Mouse (Mus musculus) cerebellum, postnatal 36 days (tissue): ENCODE results near the gene Cd63.

Experiments used
- DNase-seq, 2 experiments: peaks; one replicate each; pipeline ENCODE4 v3.0.0; 2021 to 2022; ENCODE audit warnings: mixed read lengths in 2 of 2

The Cd63 gene

DNA sequence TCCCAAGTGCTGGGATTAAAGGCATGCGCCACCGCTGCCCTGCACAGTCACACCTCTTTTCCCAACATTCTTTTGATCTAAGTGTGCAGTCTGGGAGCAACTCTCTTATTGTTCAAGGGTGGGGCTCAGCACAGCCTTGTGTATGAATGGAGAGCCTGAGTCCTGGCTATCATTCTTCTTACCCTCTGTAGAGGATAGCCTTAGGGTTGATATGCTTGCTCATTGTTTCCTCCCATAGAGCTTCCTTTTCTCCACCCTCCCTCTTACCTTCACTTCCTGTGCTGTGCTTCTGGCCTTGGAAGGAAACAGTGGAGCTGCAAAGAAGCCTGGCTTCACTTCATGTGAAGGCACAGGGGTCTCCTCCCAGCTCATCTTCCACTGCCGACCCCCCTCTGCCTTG is at the start of gene Cd63:
Cd63 (plus strand) TSS at position 292 of the 400 bp plus-strand sequence.
- no peak for DNase-seq

GRCm38 (mm10) chr10:128861176-128861575 is 39.6 kb upstream of the Cd63 start:
- DNase-seq, result no peak

DNA sequence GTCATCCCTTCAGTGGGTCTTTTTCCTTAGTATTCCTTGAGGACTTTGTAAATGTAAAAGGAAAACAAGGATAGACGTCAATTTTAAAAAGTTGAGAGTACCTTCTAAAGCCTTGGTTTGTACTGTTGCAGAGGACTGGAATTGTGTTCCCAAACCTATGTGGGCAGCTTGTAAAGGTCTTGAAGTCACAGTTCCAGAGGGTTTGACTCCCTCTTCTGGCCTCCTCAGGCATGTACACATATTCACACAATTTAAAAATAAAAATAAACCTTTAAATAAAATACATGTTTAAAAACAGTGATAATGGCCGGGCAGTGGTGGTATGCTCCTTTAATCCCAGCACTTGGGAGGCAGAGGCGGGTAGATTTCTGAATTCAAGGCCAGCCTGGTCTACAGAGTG is 34.7 kb upstream of the Cd63 start:
- DNase-seq, result no peak

GRCm38 (mm10) chr10:128866518-128866917 is 34.3 kb upstream of the Cd63 start:
- DNase-seq, result no peak

DNA sequence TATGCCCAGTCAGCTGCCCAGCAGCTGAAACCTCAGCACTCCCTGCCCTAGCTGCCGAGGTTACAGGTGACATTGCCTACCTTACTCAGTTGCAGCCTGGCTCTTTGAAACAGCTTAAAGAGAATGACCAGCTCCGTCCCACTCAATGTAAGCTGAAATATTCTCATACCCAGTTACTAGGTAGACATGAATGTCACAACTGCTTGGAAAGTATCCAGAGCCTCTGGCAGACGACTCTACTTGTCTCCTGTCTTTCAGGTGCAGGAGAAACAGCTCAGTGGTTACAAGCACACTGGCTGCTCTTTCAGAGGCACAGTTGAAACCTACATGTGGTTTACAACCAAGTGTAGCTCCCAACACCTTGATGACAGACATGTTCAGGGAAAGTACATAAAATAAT is 30.4 kb upstream of the Cd63 start:
- DNase-seq, result no peak

- no peak for DNase-seq
These were observed 22.5 kb upstream of the Cd63 start for GRCm38 (mm10) chr10:128878291-128878690.

- no peak for DNase-seq
These were observed 22.0 kb upstream of the Cd63 start for GRCm38 (mm10) chr10:128878811-128879210.

DNA sequence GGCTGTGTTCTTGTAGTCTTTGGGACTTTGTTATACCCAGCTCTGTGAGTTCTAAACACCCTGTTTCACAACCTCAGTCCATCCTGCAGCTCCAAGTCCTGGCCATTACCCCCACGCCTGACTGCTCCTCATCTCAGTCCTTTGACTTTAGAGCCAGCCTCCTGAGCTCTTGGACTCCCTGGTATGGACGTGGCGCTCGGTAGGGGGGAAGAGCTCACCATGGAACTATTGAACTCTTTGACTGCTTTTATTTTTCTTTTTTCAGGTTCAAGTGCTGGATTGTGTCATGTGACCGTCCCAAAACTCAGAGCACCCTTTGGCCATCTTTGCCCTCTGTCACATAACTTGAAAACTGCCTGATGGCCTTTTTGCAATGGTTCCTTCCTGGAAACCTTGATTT is 18.7 kb upstream of the Cd63 start:
- no peak for DNase-seq

DNA sequence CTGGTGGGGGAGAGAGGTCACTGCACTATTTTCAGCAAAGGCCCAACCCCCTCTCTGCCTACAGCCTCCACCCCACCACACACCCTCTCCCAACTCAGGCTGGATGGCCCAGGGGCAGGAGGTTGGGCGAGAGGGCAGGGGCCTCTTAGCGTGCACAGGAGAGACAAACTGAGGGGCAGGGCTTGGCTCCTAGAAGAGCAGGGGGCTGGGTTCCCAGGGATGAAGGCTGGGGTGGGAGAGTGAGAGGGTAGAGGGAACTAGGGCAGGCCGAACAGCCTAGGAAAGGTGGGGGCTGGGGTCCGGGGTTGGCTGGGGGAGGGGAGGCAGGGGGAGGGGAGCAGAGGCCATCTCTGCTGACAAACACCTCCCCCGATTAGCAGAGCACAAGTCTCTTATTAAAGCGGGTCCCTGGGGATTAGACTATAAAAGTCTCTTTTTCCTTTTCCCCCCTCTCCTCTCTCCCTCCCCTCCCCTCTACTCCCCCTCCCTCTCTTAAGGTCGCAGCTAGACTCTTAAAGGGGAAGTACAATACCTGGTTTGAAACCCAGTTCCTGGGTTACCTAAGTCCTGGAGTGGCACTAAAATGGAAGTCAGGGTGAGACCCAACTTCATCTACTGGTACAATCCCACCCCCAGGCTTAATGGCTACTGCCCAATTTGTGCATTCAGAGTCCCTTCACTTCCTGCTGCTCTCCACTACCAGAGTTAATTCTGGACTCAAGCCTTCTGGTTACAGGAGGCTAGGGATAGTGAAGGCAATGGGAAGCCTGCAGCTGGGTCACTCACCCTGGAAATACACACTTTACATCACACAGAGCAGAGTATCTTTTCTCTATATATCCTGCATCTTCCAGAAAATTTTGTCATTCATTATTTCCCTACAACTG is 11.6 kb upstream of the Cd63 start:
- no peak for DNase-seq

- DNase-seq, result no peak
These were observed 10.9 kb upstream of the Cd63 start for GRCm38 (mm10) chr10:128889846-128890245.

GRCm38 (mm10) chr10:128890383-128891295 is 10.2 kb upstream of the Cd63 start:
- no peak for DNase-seq

GRCm38 (mm10) chr10:128891296-128892094 is 9.3 kb upstream of the Cd63 start, which contains the start of gene Gdf11:
Gene Gdf11 (minus strand): TSS chr10:128891718.
- peak in 1 of 2 experiments; percentile 31 for DNase-seq

DNA sequence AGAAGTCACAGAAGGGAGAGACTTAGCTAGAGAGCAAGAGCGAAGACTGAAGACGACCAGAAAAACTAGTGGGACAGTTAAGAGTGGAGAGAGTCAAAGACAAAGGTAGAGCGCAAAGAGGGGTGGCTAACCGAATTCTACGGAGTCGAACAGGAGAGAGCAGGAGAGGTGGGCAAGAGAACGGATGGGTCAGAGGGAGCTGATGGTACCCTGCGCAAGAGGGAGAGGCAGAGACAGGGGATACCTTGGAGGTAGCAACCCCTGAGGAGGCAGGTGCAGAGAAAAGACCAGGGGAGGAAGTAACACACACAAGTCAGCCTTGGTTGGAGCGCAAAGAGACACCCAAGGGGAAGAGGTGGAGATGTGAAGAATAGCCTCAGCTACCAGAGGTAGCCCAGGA is 8.5 kb upstream of the Cd63 start:
- no peak for DNase-seq

DNA sequence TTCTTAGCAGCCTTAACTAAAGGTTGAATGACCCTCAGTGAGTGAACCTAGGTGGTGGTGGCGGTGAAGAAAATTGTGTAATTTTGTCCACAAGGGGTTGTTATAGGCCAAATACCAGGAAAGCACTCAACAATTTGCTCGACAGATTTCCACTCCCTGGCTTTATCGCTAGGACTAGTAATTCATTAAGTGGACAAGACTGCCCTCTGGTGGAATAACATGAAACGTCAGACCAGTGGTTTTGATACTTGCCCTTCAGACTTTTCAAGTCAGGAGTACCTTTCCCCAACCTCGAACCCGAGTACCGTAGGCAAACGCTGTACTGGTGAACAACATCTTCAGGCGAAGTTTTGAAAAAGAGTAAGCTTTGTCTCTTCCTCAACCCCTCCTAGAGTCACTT is 5.4 kb upstream of the Cd63 start:
- peak; percentile 47 to 84 for DNase-seq

DNA sequence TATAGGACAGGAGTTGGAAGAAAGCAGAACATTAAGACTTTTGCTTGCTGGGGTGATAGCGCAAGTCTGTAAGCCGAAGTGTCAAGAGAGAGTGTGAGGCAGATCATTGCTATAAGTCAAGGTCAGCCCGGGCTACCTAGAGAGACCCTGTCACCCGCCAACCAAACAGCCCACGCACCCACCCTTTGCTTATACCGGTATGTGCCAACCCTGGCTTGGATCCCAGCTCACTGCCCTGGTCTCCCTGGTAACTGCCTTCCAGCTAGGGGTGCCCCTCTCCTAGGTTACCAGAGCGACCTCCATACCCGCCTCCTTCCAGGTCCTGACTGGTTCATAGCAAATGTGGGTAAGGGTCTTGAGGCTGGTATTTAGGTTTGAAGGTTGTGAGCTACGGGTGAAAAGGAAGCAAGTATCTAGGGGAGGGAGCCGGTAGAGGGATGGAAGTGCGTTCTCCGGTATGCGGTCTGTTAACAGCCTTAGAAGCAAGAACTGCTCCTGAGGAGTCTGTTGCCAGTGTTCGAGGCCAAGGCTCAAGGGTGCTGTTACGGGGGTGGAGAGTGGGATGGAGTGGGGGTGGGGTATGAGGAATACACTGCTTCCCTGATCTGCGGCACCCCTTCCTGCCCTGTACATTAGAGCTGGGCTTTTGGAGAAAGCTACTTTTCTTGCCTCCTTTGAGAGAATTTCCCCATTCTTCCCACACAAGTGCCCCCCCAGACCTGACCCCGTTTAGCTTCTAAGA is 4.7 kb upstream of the Cd63 start:
- peak in 1 of 2 experiments; percentile 24 for DNase-seq

DNA sequence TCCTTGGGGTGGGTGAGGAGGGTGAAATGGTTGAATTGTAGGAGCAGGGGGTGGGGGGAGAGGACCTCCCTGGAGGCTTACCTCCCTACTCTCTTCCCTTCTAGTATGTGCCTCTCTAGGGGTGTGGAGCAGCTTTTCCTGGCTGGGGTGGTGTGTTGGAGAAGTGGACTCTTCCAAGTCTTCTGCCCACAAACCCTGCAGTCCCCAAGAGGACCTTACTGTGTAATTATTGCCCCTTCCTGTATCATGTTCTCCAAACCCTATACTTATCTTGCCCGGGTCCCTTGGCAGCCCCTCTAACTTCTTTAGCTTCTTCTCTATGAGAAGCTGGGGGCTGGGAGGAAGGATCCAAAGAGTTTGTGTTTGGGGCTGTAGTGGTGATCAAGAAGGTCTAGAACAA is 4.0 kb upstream of the Cd63 start:
- DNase-seq, result no peak

DNA sequence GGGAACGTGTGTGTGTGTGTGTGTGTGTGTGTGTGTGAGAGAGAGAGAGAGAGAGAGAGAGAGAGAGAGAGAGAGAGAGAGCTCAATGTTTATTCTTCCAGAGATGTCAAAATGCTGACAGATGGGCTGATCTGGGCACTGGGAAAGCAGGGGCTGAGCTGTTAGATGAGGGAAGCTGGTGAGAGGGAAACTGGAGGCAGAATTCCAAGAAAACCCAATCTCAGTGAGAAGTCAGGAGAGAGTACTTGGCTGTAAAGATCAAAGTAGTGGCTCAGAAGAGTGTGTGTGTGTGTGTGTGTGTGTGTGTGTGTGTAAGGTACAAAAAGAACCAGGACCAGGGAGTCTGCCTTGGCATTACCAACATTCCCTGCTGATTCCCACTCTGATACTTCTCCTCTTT is 3.3 kb upstream of the Cd63 start:
- no peak for DNase-seq

DNA sequence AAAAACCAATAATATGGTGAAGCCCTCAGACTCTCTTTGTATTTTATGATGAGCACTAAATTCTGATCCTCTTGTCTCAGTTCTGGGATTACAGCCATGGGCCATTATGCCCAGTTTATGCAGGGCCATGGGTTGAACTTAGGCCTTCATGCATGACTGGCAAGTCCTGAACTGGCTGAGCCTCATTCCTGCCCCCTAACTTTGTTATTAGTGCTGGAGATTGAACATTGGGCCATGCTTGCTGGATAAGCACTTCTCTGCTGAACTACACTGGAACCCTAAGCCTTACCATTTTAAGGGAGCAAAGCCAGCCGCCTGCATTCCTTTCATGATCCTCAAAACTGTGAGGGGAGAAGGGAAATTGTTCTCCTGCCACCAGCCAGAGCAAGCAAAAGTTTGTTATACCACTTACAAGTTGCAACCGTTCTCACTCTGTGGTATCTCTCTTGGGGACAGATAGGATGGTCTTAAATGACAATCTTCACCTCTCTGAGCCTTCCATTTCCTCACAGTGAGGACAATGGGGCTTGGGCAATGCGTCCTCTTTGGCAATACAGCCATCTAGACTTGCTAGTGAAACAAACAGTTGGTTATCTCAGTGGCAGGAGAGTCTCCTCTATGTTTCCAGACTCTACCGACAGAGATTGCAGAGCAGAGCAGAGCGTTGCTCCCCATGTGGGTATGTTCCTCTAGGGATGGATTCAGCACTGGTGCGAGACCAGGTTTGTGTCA is 864 bp upstream of the Cd63 start:
- DNase-seq, result no peak

DNA sequence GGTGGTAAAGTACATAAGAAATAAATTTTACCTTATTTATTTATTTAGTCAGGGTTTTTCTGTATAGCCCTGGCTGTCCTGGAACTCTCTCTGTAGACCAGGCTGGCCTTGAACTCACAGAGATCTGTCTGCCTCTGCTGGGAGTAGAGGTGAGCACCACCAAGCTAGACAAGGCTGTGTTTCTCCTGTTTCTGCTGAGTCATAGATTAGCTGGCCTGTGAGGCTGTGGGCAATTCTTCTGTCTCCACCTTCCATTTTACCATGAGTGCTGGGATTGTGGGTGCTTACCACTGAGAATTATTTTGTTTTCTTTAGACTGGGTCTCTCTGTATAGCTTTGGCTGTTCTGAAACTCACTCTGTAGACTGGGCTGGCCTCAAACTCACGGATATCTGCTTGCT is 620 bp downstream of the Cd63 start:
- no peak for DNase-seq

- DNase-seq, result no peak
These were observed 1.7 kb downstream of the Cd63 start for GRCm38 (mm10) chr10:128902409-128902988.

- no peak for DNase-seq
These were observed 4.0 kb downstream of the Cd63 start for GRCm38 (mm10) chr10:128904812-128905211.
